Mouse (Mus musculus): ENCODE measurements around the gene Cdc20b.
"Not testable (repeated sequence)": the region's sequence is repeated elsewhere in the genome, so short reads cannot be mapped to it uniquely, and the experiment has no call there.

DNA sequence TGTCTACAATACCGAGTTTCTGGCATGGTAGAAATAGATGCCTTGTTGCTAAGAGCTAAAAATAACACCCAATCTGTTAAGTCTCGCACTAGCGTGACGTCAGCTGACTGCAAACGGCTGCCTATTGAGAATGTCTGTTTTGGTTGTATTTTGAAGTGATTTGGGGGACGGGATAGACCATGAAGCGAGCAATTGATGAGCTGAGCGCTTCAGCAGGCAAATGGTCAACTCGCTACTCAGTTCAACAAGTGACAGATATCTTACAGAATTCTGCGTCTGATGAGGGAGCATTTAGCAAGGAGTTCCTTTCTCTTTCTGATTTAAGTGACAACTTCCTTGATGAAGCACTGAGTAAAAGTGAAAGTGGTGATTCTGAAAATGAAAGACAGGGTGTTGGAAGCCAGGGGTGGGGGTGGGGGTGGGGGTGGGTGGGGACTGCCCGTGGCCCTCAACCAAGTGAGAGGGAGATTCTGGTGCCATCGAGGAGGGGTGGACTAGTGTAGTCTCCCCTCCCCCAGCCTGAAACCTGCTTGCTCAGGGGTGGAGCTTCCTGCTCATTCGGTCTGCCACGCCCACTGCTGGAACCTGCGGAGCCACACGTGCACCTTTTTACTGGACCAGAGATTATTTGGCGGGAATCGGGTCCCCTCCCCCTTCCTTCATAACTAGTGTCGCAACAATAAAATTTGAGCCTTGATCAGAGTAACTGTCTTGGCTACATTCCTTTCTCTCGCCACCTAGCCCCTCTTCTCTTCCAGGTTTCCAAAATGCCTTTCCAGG, 21.5 kb upstream of the Cdc20b start:
- not testable (repeated sequence) for TF ChIP-seq CTCF (IDR thresholded peaks at IDR 0.05; ENCODE audit: low read depth, low read length); POLR2A (IDR thresholded peaks at IDR 0.05; ENCODE audit: insufficient read depth, low read length); EP300 (IDR thresholded peaks at IDR 0.05; ENCODE audit: insufficient read depth, low read depth, low read length)
